Mouse (Mus musculus): ENCODE results near the gene Has3.
A peak's percentile ranks its signal among the peaks of the same experiment; 100 is the strongest.
"Not testable (repeated sequence)": the region's sequence is repeated elsewhere in the genome, so short reads cannot be mapped to it uniquely, and the experiment has no call there.

The Has3 gene

GRCm38 (mm10) chr8:106887336-106888189 is 17.5 kb downstream of the Has3 start:
- peak; percentile 91 for DNase-seq (ENCODE audit: low spot score)

GRCm38 (mm10) chr8:106888803-106889202 is 18.8 kb downstream of the Has3 start:
- no peak for DNase-seq (ENCODE audit: low spot score)

- DNase-seq (ENCODE audit: low spot score): peak; percentile 65
Measured at GRCm38 (mm10) chr8:106892210-106892805, 22.3 kb downstream of the Has3 start.

- peak; percentile 71 for DNase-seq (ENCODE audit: low spot score)
Measured at GRCm38 (mm10) chr8:106892806-106893451, 22.9 kb downstream of the Has3 start.

GRCm38 (mm10) chr8:106893481-106894156 is 23.6 kb downstream of the Has3 start, which contains the start of gene Utp4:
Gene Utp4 (plus strand): TSS chr8:106893636.
- DNase-seq (ENCODE audit: low spot score): peak; percentile 86

- no peak for DNase-seq (ENCODE audit: low spot score)
Measured at GRCm38 (mm10) chr8:106899473-106899872, 29.4 kb downstream of the Has3 start.

- no peak for DNase-seq (ENCODE audit: low spot score)
Measured at GRCm38 (mm10) chr8:106905727-106906480, 35.9 kb downstream of the Has3 start.

- DNase-seq (ENCODE audit: low spot score): no peak
Measured at GRCm38 (mm10) chr8:106906635-106907034, 36.6 kb downstream of the Has3 start.

- DNase-seq (ENCODE audit: low spot score): no peak
Measured at GRCm38 (mm10) chr8:106907450-106907849, 37.4 kb downstream of the Has3 start.

- no peak for DNase-seq (ENCODE audit: low spot score)
Measured at GRCm38 (mm10) chr8:106908291-106908690, 38.2 kb downstream of the Has3 start.

- no peak for DNase-seq (ENCODE audit: low spot score)
Measured at GRCm38 (mm10) chr8:106913631-106914030, 43.6 kb downstream of the Has3 start.

GRCm38 (mm10) chr8:106919721-106920394 is 49.8 kb downstream of the Has3 start:
- DNase-seq (ENCODE audit: low spot score): no peak

GRCm38 (mm10) chr8:106920395-106920741 is 50.3 kb downstream of the Has3 start:
- DNase-seq (ENCODE audit: low spot score): no peak

GRCm38 (mm10) chr8:106924057-106924456 is 54.0 kb downstream of the Has3 start:
- no peak for DNase-seq (ENCODE audit: low spot score)

- no peak for DNase-seq (ENCODE audit: low spot score)
Measured at GRCm38 (mm10) chr8:106924904-106925349, 54.9 kb downstream of the Has3 start.

- no peak for DNase-seq (ENCODE audit: low spot score)
Measured at GRCm38 (mm10) chr8:106925446-106925845, 55.4 kb downstream of the Has3 start.

- peak; percentile 34 for DNase-seq (ENCODE audit: low spot score)
Measured at GRCm38 (mm10) chr8:106927247-106927646, 57.2 kb downstream of the Has3 start.

- DNase-seq (ENCODE audit: low spot score): not testable (repeated sequence)
Measured at GRCm38 (mm10) chr8:106928182-106928581, 58.1 kb downstream of the Has3 start.

GRCm38 (mm10) chr8:106929155-106929913 is 59.3 kb downstream of the Has3 start:
- no peak for DNase-seq (ENCODE audit: low spot score)

GRCm38 (mm10) chr8:106929921-106930320 is 59.9 kb downstream of the Has3 start:
- no peak for DNase-seq (ENCODE audit: low spot score)
